Mouse (Mus musculus): Measurements from ENCODE around the gene A830031A19Rik.

DNA sequence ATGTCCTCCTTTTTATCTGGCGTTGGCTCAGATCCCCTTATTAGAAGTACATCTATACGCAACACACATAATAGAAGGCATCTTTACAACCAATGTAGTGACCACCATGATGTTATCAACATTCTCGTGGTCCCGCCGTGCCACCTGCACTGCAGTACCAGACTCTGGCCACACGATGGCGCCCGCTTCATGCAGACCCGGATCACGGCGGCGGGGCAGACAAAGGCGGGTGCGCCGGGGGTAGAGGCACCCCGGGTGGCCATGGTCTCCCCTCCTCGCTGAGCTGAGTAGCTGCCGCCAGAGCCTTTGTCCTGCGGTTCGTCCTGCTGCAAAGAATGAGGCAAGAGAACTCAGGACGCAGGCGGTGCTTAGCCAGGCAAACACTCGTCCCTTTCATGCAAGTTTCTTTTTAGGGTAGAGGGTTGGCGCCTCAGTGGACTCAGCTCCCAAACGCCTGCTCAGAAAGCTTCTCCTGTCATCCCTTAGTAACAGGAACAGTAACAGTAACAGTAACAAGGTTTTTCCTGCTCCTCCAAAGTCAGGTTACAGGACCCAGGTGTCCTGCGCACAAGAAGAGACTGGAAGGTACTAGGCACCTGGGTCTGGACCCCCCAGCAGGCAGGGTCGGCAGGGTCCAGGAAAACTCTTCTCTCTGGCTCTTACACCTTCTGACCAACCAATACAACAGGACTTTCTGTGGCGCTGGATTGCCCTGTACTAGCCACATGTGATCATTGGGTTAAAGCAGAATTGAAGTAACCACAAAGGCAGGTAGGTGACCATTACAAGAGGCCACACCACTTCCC lies 25.4 kb downstream of the A830031A19Rik start:
- TF ChIP-seq CTCF (IDR thresholded peaks at IDR 0.05; ENCODE audit: extremely low read depth, insufficient read depth, insufficient read length, insufficient replicate concordance), result peak; percentile 99
- TF ChIP-seq POLR2A (IDR thresholded peaks at IDR 0.05; ENCODE audit: low read depth, low read length), result no peak
